Mouse (Mus musculus) ES-E14 (cell line): ENCODE data around the gene Ddx3x.

Experiments used
- CHD2 ChIP-seq: IDR thresholded peaks from 2 replicates; pipeline ENCODE4 v1.6.1; 2014; ENCODE audit warnings: mild to moderate bottlenecking, low read depth, low read length, inconsistent platforms
- ZNF384 ChIP-seq: IDR thresholded peaks from 2 replicates; pipeline ENCODE4 v1.6.1; 2012; ENCODE audit warnings: low read depth, low read length, inconsistent platforms

GRCm38 (mm10) chrX:13278996-13279395, 1.8 kb upstream of the Ddx3x start:
- TF ChIP-seq ZNF384 (no peak), CHD2 (no peak)
